Mouse (Mus musculus) mouse embryonic stem cell (cell line): ENCODE data around the gene Abtb1.

Source experiments
- in situ Hi-C, 2 experiments: fragments of 300-500 bp; cut with MboI; formaldehyde crosslinking; loops; 1 replicate in 1 of 2; 3 replicates in 1 of 2; pipeline ENCODE4 v1.14.3; 2019 to 2020; ENCODE audit warnings: low sequenced_read_pairs in 2 of 2, low pct_unique_long_range_greater_than_20kb in 1 of 2, mixed read lengths in 1 of 2; ENCODE audit not compliant: unreplicated experiment in 1 of 2

Abtb1 gene

GRCm38 (mm10) chr6:88858341-88858740, 16.6 kb upstream of the Abtb1 start:
- in situ Hi-C loops, result loop anchor here (5.0 kb wide), 1 partner anchor 306 kb away; no protein-coding TSS in a partner anchor

DNA sequence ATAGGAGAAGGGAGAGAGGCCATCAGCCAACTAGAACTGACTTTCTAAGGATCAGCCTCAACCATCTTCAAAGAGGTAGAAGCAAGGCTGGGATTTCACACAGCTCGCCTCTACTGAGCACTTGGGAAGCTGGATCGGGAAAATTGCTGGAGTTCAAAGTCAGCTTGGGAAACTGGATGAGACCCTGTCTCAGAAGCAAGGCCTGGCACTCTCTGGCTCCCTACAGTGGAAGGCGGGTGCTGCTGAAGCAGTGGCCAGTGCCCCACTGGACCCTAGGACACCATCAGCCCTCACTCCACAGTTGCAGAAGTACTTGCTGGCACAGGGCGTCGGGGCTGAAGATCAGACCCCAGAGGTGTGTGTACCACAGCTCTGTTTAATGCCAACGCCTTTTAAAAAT, 16.0 kb upstream of the Abtb1 start:
- in situ Hi-C loops, result loop anchor here (5.0 kb wide), 1 partner anchor 306 kb away; no protein-coding TSS in a partner anchor

- in situ Hi-C loops, result loop anchor here (5.0 kb wide), 1 partner anchor 305 kb away; no protein-coding TSS in a partner anchor
Measured at GRCm38 (mm10) chr6:88857249-88857648, 15.5 kb upstream of the Abtb1 start.

GRCm38 (mm10) chr6:88855636-88856035, 13.9 kb upstream of the Abtb1 start:
- in situ Hi-C loops, result loop anchor here (5.0 kb wide), 1 partner anchor 303 kb away; no protein-coding TSS in a partner anchor

DNA sequence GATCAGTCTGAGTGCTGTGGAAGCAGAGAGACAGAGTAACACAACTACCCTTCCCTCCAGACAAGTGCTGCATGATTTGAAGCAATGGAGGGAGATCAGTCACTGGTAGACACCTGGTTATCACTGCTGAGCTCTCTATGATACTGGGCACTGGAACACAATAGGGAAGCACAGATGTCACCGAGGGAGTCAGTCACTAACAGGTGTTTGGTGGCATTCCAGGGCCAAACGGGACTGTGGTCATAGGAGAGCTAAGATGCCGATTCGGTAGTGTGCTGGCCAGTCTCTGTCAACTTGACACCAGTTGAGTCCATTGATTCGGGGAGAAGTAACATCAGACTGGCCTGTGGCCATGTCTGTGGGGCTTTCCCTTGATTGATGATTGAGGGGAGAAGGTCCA, 12.7 kb upstream of the Abtb1 start:
- in situ Hi-C loops, result no loop called here

- in situ Hi-C loops, result no loop called here
Measured at GRCm38 (mm10) chr6:88850034-88850433, 8.2 kb upstream of the Abtb1 start.

DNA sequence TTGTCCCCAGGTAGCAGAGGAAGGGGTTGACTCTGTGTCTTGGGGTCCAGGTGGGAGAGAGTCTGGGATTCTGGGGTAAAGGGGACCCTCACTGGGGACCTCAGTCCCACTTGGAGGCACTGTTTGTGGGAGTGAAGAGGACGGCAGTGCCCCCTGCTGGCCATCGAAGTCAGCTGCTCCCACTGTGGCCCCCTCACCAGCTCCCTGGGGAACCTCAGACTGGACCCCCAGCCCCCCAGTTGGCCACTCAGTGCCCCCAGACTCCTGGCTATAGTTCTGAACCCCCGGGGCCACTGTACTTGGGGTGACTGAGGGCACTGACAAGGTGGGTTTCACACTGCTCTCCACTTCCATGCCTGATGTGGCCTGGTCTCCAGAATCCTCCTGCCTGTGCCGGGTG, 7.5 kb upstream of the Abtb1 start:
- in situ Hi-C loops, result no loop called here

- in situ Hi-C loops, result no loop called here
Measured at GRCm38 (mm10) chr6:88847571-88847970, 5.8 kb upstream of the Abtb1 start.

GRCm38 (mm10) chr6:88844901-88845565, 3.2 kb upstream of the Abtb1 start:
- in situ Hi-C loops, result no loop called here

DNA sequence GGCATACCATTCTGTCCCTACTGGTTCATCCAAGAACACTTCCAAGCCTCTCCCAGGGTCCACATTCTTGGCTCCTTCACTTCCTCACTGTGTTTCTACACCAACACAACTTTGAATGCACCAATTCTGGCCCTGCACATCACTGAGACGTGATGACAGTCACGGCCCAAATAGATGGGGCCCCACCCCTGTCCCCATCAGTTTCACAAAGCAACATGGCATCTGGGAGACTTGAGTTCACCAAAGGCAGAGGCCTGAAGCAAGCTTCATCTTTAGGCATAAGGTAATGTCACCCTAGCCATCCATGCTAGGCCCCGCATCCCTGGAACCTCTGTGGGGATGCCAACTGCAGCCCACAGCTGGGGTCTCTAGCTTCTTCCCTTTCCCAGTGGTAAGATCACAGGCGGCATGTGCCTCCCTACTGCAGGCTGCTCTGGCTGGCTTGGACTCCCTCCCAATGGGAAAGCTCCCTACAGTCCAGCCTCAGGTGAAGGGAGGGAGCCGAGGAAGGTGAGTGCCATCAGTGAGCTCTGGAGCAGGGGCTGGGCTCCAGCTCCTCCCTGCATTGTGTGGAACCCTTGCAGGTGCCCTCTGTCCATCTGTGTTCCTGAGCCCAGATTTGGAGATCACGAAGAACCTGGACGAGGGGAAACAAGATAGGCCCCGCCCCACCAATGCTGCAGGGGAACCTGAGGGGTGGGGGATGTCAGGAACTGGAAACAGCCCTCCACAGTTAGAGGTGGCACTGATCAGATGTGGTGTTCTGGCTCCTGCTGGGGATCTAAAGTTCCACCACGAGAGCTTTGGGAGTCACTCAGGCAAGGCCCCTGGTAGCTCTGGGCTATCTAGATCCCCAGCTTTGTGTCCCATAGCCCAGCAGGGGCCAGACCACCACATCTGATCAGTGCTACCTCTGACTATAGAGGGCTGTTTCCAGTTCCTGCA, 2.3 kb upstream of the Abtb1 start:
- in situ Hi-C loops, result no loop called here

DNA sequence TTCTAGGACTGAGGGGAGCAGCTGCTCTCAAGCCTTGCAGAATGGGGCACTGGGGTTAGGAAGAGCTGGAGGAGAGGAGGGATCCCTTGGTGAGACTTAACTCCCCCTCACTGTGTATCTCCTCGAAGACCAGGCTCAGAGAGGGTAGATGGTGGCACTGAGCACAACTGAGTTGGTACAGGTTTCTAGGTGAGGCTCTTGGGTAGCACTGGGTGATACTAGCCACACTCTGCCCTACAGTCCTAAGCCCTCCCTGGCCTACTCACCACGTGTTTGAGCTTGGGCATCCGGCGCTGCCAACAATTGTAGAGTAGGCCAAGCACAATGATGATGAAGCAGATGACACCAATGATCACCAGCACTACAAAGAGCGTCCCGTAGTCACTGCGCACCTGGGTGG, 1.5 kb upstream of the Abtb1 start:
- in situ Hi-C loops, result no loop called here

DNA sequence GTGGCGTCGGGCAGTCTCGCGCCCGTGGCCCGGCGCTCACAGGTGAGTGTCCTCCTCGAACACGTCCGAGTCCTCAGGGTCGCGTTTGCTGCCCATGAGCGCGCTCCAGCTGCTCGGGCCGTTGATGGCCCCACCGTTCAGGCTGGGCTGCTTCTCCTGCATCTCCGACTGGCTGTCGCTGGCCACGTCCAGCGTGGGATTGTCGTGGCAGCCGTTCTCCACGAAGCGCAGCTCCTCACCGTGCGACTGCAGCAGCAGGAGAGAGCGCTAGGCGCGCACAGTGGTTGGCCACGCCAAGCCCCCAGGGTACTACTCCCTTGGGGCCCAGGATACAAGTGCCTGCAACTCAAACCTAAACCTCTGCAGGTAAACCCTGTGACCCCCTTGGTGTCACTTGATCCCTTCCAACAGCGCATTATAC, 957 bp upstream of the Abtb1 start:
- in situ Hi-C loops, result no loop called here

- in situ Hi-C loops, result no loop called here
Measured at GRCm38 (mm10) chr6:88841514-88841780, 337 bp downstream of the Abtb1 start.

DNA sequence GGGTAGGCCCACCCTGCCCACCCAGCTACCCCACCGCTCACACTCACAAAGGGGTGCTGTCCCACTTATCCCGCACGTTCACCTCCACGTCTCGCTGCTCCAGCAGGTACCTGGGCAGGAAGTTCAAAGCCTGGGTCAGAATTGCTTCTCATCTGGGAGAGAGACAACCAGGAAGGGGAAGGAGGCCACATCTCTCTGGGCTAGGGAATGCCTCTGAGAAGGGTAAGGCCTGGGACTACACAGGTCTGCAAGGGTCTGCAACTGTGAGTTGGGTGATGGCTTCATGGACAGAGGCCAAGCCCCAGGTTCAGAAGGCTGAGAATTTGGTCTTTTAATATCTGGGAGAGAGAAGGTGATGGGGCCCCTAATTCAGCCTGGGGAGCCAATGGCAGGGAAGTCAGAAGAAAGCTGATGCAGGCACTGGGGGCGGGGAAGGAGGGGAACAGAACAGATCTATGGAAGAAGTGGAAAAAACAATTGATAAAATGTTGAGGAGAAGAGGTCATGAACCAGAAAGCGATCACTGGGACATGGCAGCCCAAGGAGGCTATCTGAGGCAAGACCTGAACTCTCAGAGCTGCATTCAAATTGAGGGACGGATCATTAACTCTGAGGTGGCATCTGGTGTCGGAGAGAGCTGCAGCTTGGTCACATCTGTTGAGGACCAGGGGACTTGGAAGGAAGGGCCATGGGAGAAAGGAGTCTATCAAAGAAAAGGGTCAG, 832 bp downstream of the Abtb1 start:
- in situ Hi-C loops, result no loop called here

- in situ Hi-C loops, result no loop called here
Measured at GRCm38 (mm10) chr6:88840211-88840610, 1.6 kb downstream of the Abtb1 start.

DNA sequence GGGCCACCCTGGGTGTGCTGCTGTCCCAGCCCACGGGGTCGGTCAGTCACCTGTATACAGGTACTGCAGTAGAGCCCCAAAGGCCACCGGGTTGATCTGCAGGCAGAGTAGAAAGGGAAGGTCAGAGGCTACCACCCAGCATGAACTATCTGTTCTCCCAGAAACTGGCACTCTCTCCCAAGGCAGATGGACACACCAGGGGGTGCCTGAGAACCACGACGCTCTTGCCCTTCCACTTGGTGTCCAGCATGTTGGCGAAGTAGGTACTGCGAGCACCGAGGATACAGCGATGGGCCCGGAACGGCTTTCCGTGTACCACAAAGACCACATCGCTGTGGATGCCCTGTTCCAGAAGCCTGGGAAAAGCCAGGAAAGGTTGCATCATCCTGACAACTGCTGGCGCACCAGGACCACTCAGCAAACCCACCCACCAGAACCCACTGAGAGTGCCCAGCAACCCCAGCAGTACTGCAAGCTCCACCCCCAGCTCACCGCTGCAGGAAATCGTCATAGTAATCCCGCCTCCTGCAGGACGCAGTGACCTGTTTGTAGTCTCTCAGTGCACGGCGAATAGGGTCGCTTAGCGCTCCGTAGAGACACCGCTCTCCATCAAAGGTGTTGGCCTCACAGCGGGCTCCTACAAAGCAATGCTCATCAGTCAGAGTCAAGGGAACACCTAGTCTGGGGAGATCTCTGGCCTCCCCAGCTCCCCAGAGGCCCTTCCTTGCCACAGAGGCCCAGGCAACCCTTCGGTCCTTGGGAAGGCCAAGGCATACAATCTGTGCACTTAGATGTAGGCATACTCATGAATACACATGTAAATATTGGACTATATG, 2.4 kb downstream of the Abtb1 start:
- in situ Hi-C loops, result no loop called here

DNA sequence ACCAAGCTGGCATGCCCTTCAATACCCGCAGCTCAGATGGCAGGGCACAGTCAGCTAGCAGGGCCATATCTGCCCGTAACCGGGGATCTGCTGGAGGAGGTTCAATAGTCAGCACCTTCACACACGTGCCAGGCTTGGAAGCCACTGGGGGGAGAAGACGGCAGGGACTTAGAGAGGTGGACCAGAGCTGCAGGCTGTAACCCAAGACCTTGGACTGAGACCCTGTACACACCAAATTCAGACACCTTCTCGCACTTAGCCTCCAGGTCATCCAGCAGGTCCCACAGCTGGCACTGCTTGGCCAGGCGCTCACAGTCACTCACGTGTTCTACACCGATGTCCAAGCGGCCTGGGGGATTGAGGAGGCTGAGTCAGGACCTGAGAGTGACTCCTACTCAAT, 3.2 kb downstream of the Abtb1 start:
- in situ Hi-C loops, result no loop called here

DNA sequence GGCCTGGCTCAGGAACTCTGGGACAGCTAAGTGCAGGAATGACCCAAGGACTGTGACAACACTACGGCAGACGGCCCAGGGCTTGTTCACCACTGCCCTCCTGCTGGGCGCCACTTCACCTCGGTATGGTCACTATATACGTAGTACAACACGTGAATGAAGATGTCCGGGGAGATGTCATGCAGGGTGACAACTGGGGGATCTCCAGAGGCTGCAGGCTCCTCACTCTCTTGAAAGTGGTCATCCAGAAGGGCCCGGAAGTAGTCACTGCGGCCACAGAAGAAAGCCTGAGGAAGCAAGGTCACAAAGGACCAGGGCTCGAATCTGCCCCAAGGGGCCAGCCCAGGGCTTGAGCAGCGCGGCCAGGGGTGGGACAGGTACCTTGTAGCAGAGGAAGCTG, 3.8 kb downstream of the Abtb1 start:
- in situ Hi-C loops, result no loop called here
